Mouse (Mus musculus) midbrain, embryonic 11.5 days (tissue): ENCODE measurements around the gene Usp32. TPM values are rescaled to one million over a fixed set of nuclear protein-coding genes. Genes with fewer than 3 reads are reported as not detected.
A peak's percentile ranks its signal among the peaks of the same experiment; 100 is the strongest.

ENCODE experiments used
- ATAC-seq: fragments of 200-750 bp; cut with Nextera tagmentation; 2 replicates; pipeline ENCODE4 v1.8.0; 2017; ENCODE audit warnings: moderate TSS enrichment, moderate library complexity; ENCODE audit not compliant: low FRiP score
- DNase-seq: peaks from one replicate; pipeline ENCODE4 v3.0.0; 2015; ENCODE audit warnings: low spot score; ENCODE audit errors: missing footprints
- H3K27ac ChIP-seq: fragments of 300-500 bp; sonication (generic); 2 replicates; pipeline ENCODE4 v1.5.1; 2014; ENCODE audit warnings: low read depth, low read length
- H3K27me3 ChIP-seq: fragments of 300-500 bp; sonication (generic); 2 replicates; pipeline ENCODE4 v1.6.1; 2014; ENCODE audit warnings: mild to moderate bottlenecking, low read length, moderate library complexity, mixed read lengths; ENCODE audit not compliant: control insufficient read depth, insufficient read depth
- H3K36me3 ChIP-seq: fragments of 300-500 bp; sonication (generic); 2 replicates; pipeline ENCODE4 v1.6.1; 2014; ENCODE audit warnings: mild to moderate bottlenecking, low read length, moderate library complexity, mixed read lengths; ENCODE audit not compliant: control insufficient read depth, insufficient read depth
- H3K4me1 ChIP-seq: fragments of 300-500 bp; sonication (generic); 2 replicates; pipeline ENCODE4 v1.6.1; 2014; ENCODE audit warnings: low read length; ENCODE audit not compliant: control insufficient read depth, insufficient read depth
- H3K4me2 ChIP-seq: fragments of 300-500 bp; sonication (generic); 2 replicates; pipeline ENCODE4 v1.6.1; 2014; ENCODE audit warnings: mild to moderate bottlenecking, moderate library complexity
- H3K4me3 ChIP-seq: fragments of 300-500 bp; sonication (generic); 2 replicates; pipeline ENCODE4 v1.5.1; 2014; ENCODE audit warnings: low read depth, low read length
- H3K9ac ChIP-seq: fragments of 300-500 bp; sonication (generic); 2 replicates; pipeline ENCODE4 v1.6.1; 2014; ENCODE audit warnings: low read length
- H3K9me3 ChIP-seq: fragments of 300-500 bp; sonication (generic); 2 replicates; pipeline ENCODE4 v1.6.1; 2016; ENCODE audit warnings: low read length; ENCODE audit not compliant: control insufficient read depth
- WGBS: fragments of 180-500 bp; shearing (Covaris S2); extraction: QIAGEN DNeasy Blood & Tissue Kit; methylation state at CpG from one replicate; pipeline ENCODE4 v1.1.7; 2014; 5-methylcytosine and 5-hydroxymethylcytosine counted together
- polyA plus RNA-seq: library from polyadenylated mRNA; unstranded; fragments of >200 nt; fragmentation: Nextera tagmentation; extraction: Ambion mirVana; gene quantifications from 2 replicates; pipeline ENCODE4 v1.2.1, GENCODE M21; 2014

Gene Usp32
- polyA plus RNA-seq, 1 experiment from 2014 or later, result 8.1 TPM

GRCm38 (mm10) chr11:85105836-85106235 is 34.1 kb downstream of the Usp32 start:
- H3K4me1 ChIP-seq, result no peaks in the 10 kb centered on the region
- no peaks in the 10 kb centered on the region for H3K9me3 ChIP-seq
- H3K36me3 ChIP-seq, result no peaks in the 10 kb centered on the region
- no peak overlapping the region for H3K4me2 ChIP-seq
- H3K27ac ChIP-seq, result no peak overlapping the region
- DNase-seq, result no peak
- ATAC-seq, result no peak
- no peak overlapping the region for H3K4me3 ChIP-seq
- H3K27me3 ChIP-seq, result no peaks in the 10 kb centered on the region
- WGBS, result 96% methylated on average over 2 of the region's 2 CpGs
- H3K9ac ChIP-seq, result no peak overlapping the region

- H3K9me3 ChIP-seq, result no peaks in the 10 kb centered on the region
- no peak overlapping the region for H3K9ac ChIP-seq
- H3K4me1 ChIP-seq, result no peaks in the 10 kb centered on the region
- no peak overlapping the region for H3K27ac ChIP-seq
- H3K27me3 ChIP-seq, result no peaks in the 10 kb centered on the region
- WGBS, result 74% methylated on average over 2 of the region's 2 CpGs
- no peaks in the 10 kb centered on the region for H3K36me3 ChIP-seq
- H3K4me2 ChIP-seq, result no peak overlapping the region
- peak; percentile 64 for DNase-seq
- H3K4me3 ChIP-seq, result no peak overlapping the region
- no peak for ATAC-seq
Observed at GRCm38 (mm10) chr11:85103763-85104162, 36.2 kb downstream of the Usp32 start.

GRCm38 (mm10) chr11:85095116-85095515 is 44.8 kb downstream of the Usp32 start:
- Histone ChIP-seq H3K4me1 (no peaks in the 10 kb centered on the region), H3K27me3 (no peaks in the 10 kb centered on the region), H3K4me2 (no peak overlapping the region), H3K4me3 (no peak overlapping the region), H3K9ac (no peak overlapping the region), H3K36me3 (no peaks in the 10 kb centered on the region), H3K27ac (no peak overlapping the region), H3K9me3 (no peaks in the 10 kb centered on the region)
- DNase-seq, result peak; percentile 86
- WGBS, result 30% methylated on average over 5 of the region's 5 CpGs
- no peak for ATAC-seq

- Histone ChIP-seq H3K4me1 (no peaks in the 10 kb centered on the region), H3K9me3 (no peaks in the 10 kb centered on the region), H3K36me3 (no peaks in the 10 kb centered on the region), H3K27me3 (no peaks in the 10 kb centered on the region), H3K9ac (no peak overlapping the region), H3K4me2 (no peak overlapping the region), H3K27ac (no peak overlapping the region), H3K4me3 (no peak overlapping the region)
- ATAC-seq (no peak), DNase-seq (no peak)
Observed at GRCm38 (mm10) chr11:85086253-85086652, 53.7 kb downstream of the Usp32 start.

GRCm38 (mm10) chr11:85067871-85068270 is 72.1 kb downstream of the Usp32 start:
- no peaks in the 10 kb centered on the region for H3K36me3 ChIP-seq
- no peak overlapping the region for H3K4me2 ChIP-seq
- no peak overlapping the region for H3K9ac ChIP-seq
- ATAC-seq (no peak), DNase-seq (no peak)
- no peak overlapping the region for H3K27ac ChIP-seq
- no peaks in the 10 kb centered on the region for H3K4me1 ChIP-seq
- WGBS, result 94% methylated on average over 4 of the region's 4 CpGs
- no peak overlapping the region for H3K4me3 ChIP-seq
- no peaks in the 10 kb centered on the region for H3K9me3 ChIP-seq
- no peaks in the 10 kb centered on the region for H3K27me3 ChIP-seq

GRCm38 (mm10) chr11:85058562-85058961 is 81.4 kb downstream of the Usp32 start:
- no peaks in the 10 kb centered on the region for H3K36me3 ChIP-seq
- no peaks in the 10 kb centered on the region for H3K4me1 ChIP-seq
- no peak overlapping the region for H3K27ac ChIP-seq
- H3K9me3 ChIP-seq, result no peaks in the 10 kb centered on the region
- no peak overlapping the region for H3K4me3 ChIP-seq
- H3K27me3 ChIP-seq, result no peaks in the 10 kb centered on the region
- no peak for ATAC-seq
- DNase-seq, result no peak
- H3K9ac ChIP-seq, result no peak overlapping the region
- 96% methylated on average over 4 of the region's 4 CpGs for WGBS
- no peak overlapping the region for H3K4me2 ChIP-seq

GRCm38 (mm10) chr11:85057544-85057943 is 82.4 kb downstream of the Usp32 start:
- Histone ChIP-seq H3K9ac (no peak overlapping the region), H3K27ac (no peak overlapping the region), H3K36me3 (no peaks in the 10 kb centered on the region), H3K27me3 (no peaks in the 10 kb centered on the region), H3K4me2 (no peak overlapping the region), H3K4me3 (no peak overlapping the region), H3K4me1 (no peaks in the 10 kb centered on the region), H3K9me3 (no peaks in the 10 kb centered on the region)
- ATAC-seq (no peak), DNase-seq (no peak)
- 98% methylated on average over 1 of the region's 1 CpGs for WGBS

GRCm38 (mm10) chr11:85056901-85057300 is 83.1 kb downstream of the Usp32 start:
- no peak overlapping the region for H3K4me3 ChIP-seq
- H3K4me2 ChIP-seq, result no peak overlapping the region
- DNase-seq (no peak), ATAC-seq (no peak)
- 82% methylated on average over 5 of the region's 5 CpGs for WGBS
- no peak overlapping the region for H3K27ac ChIP-seq
- no peaks in the 10 kb centered on the region for H3K27me3 ChIP-seq
- H3K9me3 ChIP-seq, result no peaks in the 10 kb centered on the region
- no peaks in the 10 kb centered on the region for H3K4me1 ChIP-seq
- H3K9ac ChIP-seq, result no peak overlapping the region
- H3K36me3 ChIP-seq, result no peaks in the 10 kb centered on the region

- no peak overlapping the region for H3K9ac ChIP-seq
- WGBS, result 91% methylated on average over 2 of the region's 2 CpGs
- H3K27ac ChIP-seq, result no peak overlapping the region
- no peak for DNase-seq
- H3K4me2 ChIP-seq, result no peak overlapping the region
- no peaks in the 10 kb centered on the region for H3K36me3 ChIP-seq
- no peaks in the 10 kb centered on the region for H3K27me3 ChIP-seq
- ATAC-seq, result no peak
- H3K4me1 ChIP-seq, result no peaks in the 10 kb centered on the region
- H3K4me3 ChIP-seq, result no peak overlapping the region
- no peaks in the 10 kb centered on the region for H3K9me3 ChIP-seq
Observed at GRCm38 (mm10) chr11:85055561-85055960, 84.4 kb downstream of the Usp32 start.

GRCm38 (mm10) chr11:85039256-85039655 is 100.7 kb downstream of the Usp32 start:
- Histone ChIP-seq H3K27me3 (no peaks in the 10 kb centered on the region), H3K9me3 (no peaks in the 10 kb centered on the region), H3K9ac (no peak overlapping the region), H3K4me1 (no peaks in the 10 kb centered on the region), H3K4me3 (no peak overlapping the region), H3K27ac (no peak overlapping the region), H3K4me2 (no peak overlapping the region), H3K36me3 (no peaks in the 10 kb centered on the region; the same call in 1 of the 2 replicates)
- ATAC-seq (no peak), DNase-seq (no peak)
- WGBS, result over 99% methylated on average over 3 of the region's 3 CpGs
